Mouse (Mus musculus): ENCODE measurements at regions not wholly inside any gene's neighbourhood (a gene's known extent, or its start where the extent isn't known, plus 50 kb on each side); places are given as distances from the start of the nearest gene placed in this dataset.

DNA sequence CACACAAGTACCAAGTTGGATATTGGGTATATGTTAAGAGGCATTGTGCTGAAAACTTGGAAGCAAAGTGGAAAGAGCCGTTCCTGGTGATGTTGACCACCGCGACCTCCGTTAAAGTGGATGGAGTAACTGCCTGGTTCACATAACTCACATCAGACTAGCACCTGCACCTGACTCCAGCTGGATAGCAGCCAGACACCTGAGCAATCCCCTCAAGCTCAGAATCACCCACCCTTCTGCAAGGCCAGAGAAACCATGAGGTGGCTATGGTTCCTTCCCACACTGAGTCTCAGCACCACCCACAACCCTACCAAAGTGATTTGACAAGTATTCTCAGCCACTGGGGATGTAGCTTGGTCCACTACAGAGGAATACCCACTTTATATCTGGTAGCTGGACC, 54.6 kb upstream of the Hephl1 start:
- H3K4me2 ChIP-seq (replicated peaks; ENCODE audit: low read depth): no peak overlapping the region
- no peak overlapping the region for H3K9ac ChIP-seq (ENCODE audit: low read length)
- H3K27ac ChIP-seq (replicated peaks): no peak overlapping the region
- ATAC-seq (ENCODE audit: low FRiP score, low TSS enrichment) (no peak), DNase-seq (ENCODE audit: low spot score) (no peak)
- TF ChIP-seq CTCF (IDR thresholded peaks at IDR 0.05; ENCODE audit: low read depth) (no peak), EP300 (optimal IDR thresholded peaks at IDR 0.05) (no peak)
- no peaks in the 10 kb centered on the region for H3K36me3 ChIP-seq (ENCODE audit: control insufficient read depth, insufficient read depth, low read length)
- H3K9me3 ChIP-seq (ENCODE audit: control insufficient read depth, low read length): 0 out of 2 replicates have a peak, but pooled peaks cover 5% of the 10 kb centered on the region
- 93% methylated on average over 4 of the region's 4 CpGs for WGBS
- no peaks in the 10 kb centered on the region for H3K27me3 ChIP-seq (ENCODE audit: control insufficient read depth, insufficient read depth, low read length)
- H3K4me1 ChIP-seq (replicated peaks; ENCODE audit: control insufficient read depth, insufficient read depth): no peaks in the 10 kb centered on the region
- H3K4me3 ChIP-seq (ENCODE audit: low read depth, low read length): no peak overlapping the region
